Mouse (Mus musculus) midbrain, postnatal 0 days (tissue): ENCODE results near the gene Gbx1. TPM values are rescaled to one million over a fixed set of nuclear protein-coding genes. Genes with fewer than 3 reads are reported as not detected.

Source experiments
- ATAC-seq: fragments of 200-750 bp; cut with Nextera tagmentation; 2 replicates; pipeline ENCODE4 v1.8.0; 2017; ENCODE audit warnings: moderate number of reproducible peaks, mild to moderate bottlenecking, moderate TSS enrichment, moderate library complexity; ENCODE audit not compliant: low FRiP score
- DNase-seq: peaks from one replicate; pipeline ENCODE4 v3.0.0-alpha.2; 2015; ENCODE audit warnings: low spot score
- H3K27ac ChIP-seq: fragments of 300-500 bp; sonication (generic); 2 replicates; pipeline ENCODE4 v1.5.1; 2014; ENCODE audit warnings: low read depth, mild to moderate bottlenecking, low read length, mixed read lengths
- H3K27me3 ChIP-seq: fragments of 300-500 bp; sonication (generic); 2 replicates; pipeline ENCODE4 v1.6.1; 2014; ENCODE audit warnings: low read length, control low read depth, mixed read lengths; ENCODE audit not compliant: insufficient read depth
- H3K36me3 ChIP-seq: fragments of 300-500 bp; sonication (generic); 2 replicates; pipeline ENCODE4 v1.6.1; 2014; ENCODE audit warnings: low read length, control low read depth, mixed read lengths; ENCODE audit not compliant: insufficient read depth
- H3K4me1 ChIP-seq: fragments of 300-500 bp; sonication (generic); 2 replicates; pipeline ENCODE4 v1.6.1; 2014; ENCODE audit warnings: mild to moderate bottlenecking, control low read depth, antibody characterized with exemption, low read length, mixed read lengths; ENCODE audit not compliant: insufficient read depth
- H3K4me2 ChIP-seq: fragments of 300-500 bp; sonication (generic); 2 replicates; pipeline ENCODE4 v1.6.1; 2014; ENCODE audit warnings: low read depth, mild to moderate bottlenecking, low read length, mixed read lengths; ENCODE audit not compliant: poor library complexity, severe bottlenecking
- H3K4me3 ChIP-seq: fragments of 300-500 bp; sonication (generic); 2 replicates; pipeline ENCODE4 v1.5.1; 2014; ENCODE audit warnings: low read depth, mild to moderate bottlenecking, low read length, moderate library complexity
- H3K9ac ChIP-seq: fragments of 300-500 bp; sonication (generic); replicated peaks from 2 replicates; pipeline ENCODE4 v1.6.1; 2014; ENCODE audit warnings: mild to moderate bottlenecking, low read length, moderate library complexity, mixed read lengths; ENCODE audit not compliant: poor library complexity, severe bottlenecking
- H3K9me3 ChIP-seq: fragments of 300-500 bp; sonication (generic); 2 replicates; pipeline ENCODE4 v1.6.1; 2016; ENCODE audit warnings: low read length, control low read depth
- CTCF ChIP-seq: IDR thresholded peaks from 2 replicates; pipeline ENCODE4 v1.5.1; 2016; ENCODE audit warnings: antibody characterized with exemption, mild to moderate bottlenecking
- WGBS: fragments of 180-500 bp; shearing (Covaris S2); extraction: QIAGEN DNeasy Blood & Tissue Kit; methylation state at CpG from one replicate; pipeline ENCODE4 v1.1.7; 2014; 5-methylcytosine and 5-hydroxymethylcytosine counted together
- polyA plus RNA-seq: library from polyadenylated mRNA; unstranded; fragments of >200 nt; fragmentation: Nextera tagmentation; extraction: Ambion mirVana; gene quantifications from 2 replicates; pipeline ENCODE4 v1.2.1, GENCODE M21; 2015
- total RNA-seq: library from RNA; depleted of rRNA; stranded (reverse); fragments of >200 nt; gene quantifications from 2 replicates; pipeline ENCODE4 v1.2.3, GENCODE M21; 2014

Gene Gbx1
- total and polyA plus RNA-seq, 2 experiments from 2014 or later = 0.12 to 0.33 TPM

DNA sequence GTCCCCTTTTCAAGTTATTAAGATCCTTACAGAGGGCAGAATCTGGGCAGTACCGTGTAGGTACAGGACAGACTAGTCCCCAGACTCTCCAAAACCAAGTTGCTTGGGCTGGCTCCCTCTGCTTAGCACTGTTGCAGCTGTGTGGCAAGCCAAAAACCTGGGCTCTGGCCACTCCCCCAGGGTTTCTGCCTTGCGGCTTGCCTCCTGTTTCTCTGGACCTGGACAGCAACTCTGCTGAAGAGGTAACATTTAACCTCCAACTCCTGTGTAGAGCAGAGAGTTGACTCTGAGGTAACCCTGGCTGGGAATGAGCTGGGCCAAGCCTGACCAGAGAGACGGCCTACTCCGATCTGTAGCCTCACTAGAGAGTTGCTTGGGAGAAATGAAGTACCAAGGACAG is 24.2 kb downstream of the Gbx1 start:
- H3K9me3 ChIP-seq = no peaks in the 10 kb centered on the region
- 0 out of 2 replicates have a peak, but pooled peaks cover 2% of the 10 kb centered on the region for H3K4me1 ChIP-seq
- H3K27me3 ChIP-seq = peaks cover 7% of the 10 kb centered on the region
- TF ChIP-seq CTCF = no peak
- peaks cover 41% of the 10 kb centered on the region for H3K36me3 ChIP-seq
- WGBS = 74% methylated on average over 4 of the region's 4 CpGs
- DNase-seq = no peak
- H3K4me3 ChIP-seq = no peak overlapping the region
- no peak overlapping the region for H3K4me2 ChIP-seq
- H3K27ac ChIP-seq = no peak overlapping the region
- ATAC-seq = no peak
- no peak overlapping the region for H3K9ac ChIP-seq

DNA sequence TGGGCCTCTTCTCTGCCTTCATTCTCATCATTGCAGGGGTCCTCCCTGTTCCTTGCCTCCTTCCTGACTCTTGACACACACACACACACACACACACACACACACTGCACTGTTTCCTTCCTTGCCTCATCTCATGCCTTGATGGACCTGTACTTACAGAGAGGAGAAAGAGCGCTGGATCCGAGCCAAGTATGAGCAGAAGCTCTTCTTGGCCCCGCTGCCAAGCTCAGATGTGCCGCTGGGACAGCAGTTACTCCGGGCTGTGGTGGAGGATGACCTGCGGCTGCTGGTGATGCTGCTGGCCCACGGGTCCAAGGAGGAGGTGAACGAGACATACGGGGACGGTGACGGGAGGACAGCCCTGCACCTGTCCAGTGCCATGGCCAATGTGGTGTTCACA is 26.2 kb downstream of the Gbx1 start:
- 76% methylated on average over 11 of the region's 11 CpGs for WGBS
- peak; percentile 84 for DNase-seq
- ATAC-seq = no peak

DNA sequence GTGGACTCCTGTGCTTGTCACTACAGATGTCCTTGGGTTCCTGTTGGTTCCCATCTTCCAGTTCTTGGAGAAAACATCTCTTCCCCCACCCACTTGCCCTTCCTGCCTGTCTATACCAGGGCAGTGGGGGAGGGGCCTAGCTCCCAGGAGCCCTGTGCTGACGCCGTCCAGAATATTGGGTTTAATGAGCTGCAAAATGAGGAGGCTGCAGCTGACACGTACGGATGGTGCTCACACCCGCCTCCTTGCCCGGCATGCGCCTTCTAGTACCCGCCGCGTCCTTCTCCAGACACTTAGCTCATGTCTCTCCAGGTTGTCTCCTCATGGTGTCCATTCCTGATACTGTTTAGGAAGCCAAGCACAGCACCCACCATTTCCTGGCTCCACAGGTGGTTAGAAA is 27.9 kb downstream of the Gbx1 start:
- ATAC-seq (no peak), DNase-seq (no peak)
- WGBS = 84% methylated on average over 10 of the region's 10 CpGs
- TF ChIP-seq CTCF = no peak
- Histone ChIP-seq H3K27ac (no peak overlapping the region), H3K36me3 (peaks cover 62% of the 10 kb centered on the region), H3K4me2 (no peak overlapping the region), H3K4me1 (no peaks in the 10 kb centered on the region), H3K9ac (no peak overlapping the region), H3K9me3 (no peaks in the 10 kb centered on the region), H3K27me3 (no peaks in the 10 kb centered on the region), H3K4me3 (no peak overlapping the region)

More for the DNA sequence above, 26.2 kb downstream of the Gbx1 start:
- Histone ChIP-seq H3K27me3 (peaks cover 7% of the 10 kb centered on the region), H3K9me3 (no peaks in the 10 kb centered on the region), H3K4me3 (no peak overlapping the region), H3K4me1 (0 out of 2 replicates have a peak, but pooled peaks cover 2% of the 10 kb centered on the region), H3K9ac (no peak overlapping the region), H3K36me3 (peaks cover 54% of the 10 kb centered on the region), H3K27ac (no peak overlapping the region), H3K4me2 (no peak overlapping the region)
- TF ChIP-seq CTCF = no peak

DNA sequence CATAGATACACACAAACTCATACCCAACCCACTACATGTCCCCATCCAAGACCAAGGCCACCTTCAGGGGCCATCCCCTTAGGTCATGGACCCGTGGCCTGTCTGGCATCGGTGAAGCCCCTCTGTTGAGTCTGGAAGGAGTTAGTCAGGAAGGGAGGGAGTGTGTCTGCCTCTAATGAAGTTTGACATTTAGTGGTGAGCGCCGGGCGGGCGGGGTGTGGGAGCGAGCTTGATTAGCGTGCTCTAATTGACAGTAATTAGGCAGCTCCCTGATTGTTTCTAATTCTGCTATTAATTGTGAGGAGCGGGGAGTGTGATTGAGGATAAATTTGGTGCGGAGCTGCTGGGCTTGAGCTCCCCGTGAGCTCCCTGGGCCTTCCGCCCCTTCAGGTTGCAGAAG is 29.5 kb downstream of the Gbx1 start:
- no peaks in the 10 kb centered on the region for H3K4me1 ChIP-seq
- no peak for ATAC-seq
- WGBS = 71% methylated on average over 12 of the region's 12 CpGs

DNA sequence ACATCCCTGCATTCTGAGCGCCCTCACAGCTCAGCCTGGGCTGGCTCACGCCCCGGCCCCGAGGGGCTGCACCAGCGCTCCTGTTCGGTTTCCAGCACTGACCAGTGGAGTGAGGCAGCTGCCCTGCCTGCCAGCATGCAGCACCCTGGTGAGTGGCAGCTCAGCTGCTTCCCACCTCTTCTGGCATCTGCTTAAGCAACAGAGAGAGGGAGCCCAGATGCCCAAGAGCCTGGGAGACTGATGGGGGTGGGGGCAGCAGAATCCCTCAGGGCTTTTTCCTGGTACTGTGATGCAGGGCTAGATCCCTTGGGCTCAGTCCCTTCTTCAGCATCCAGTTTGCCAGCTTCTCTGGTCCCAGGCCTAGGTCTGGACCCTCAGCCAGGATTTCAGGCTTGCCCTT is 30.2 kb downstream of the Gbx1 start:
- Histone ChIP-seq H3K4me3 (no peak overlapping the region), H3K27ac (no peak overlapping the region), H3K27me3 (no peaks in the 10 kb centered on the region), H3K4me2 (no peak overlapping the region), H3K9ac (no peak overlapping the region), H3K36me3 (peaks cover 76% of the 10 kb centered on the region), H3K9me3 (no peaks in the 10 kb centered on the region), H3K4me1 (no peaks in the 10 kb centered on the region)
- WGBS = 43% methylated on average over 6 of the region's 6 CpGs
- DNase-seq = no peak
- no peak for TF ChIP-seq CTCF
- ATAC-seq = no peak

More for the DNA sequence above, 29.5 kb downstream of the Gbx1 start:
- H3K27ac ChIP-seq = no peak overlapping the region
- no peaks in the 10 kb centered on the region for H3K27me3 ChIP-seq
- peaks cover 73% of the 10 kb centered on the region for H3K36me3 ChIP-seq
- no peaks in the 10 kb centered on the region for H3K9me3 ChIP-seq
- no peak overlapping the region for H3K4me3 ChIP-seq
- no peak overlapping the region for H3K9ac ChIP-seq
- no peak for TF ChIP-seq CTCF
- no peak overlapping the region for H3K4me2 ChIP-seq
- DNase-seq = no peak

DNA sequence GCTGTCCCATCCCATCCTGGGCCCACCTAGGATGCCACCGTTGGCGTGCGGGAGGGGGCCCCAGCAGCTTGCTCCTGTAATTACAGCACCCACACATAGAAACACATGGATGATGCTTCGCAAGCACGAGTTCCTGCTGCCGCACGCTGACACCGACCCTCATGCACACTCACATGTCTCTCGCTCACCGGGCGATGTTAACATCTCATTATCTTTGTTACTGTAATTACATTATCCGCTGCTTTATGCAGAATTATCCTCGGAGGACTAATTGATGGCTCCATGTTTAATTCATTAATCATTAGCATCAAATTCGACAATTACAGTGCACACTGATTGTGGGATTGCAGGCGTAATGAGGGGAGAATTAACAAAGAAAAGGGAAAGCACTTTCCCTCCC is 32.0 kb downstream of the Gbx1 start:
- no peaks in the 10 kb centered on the region for H3K27me3 ChIP-seq
- H3K4me3 ChIP-seq = no peak overlapping the region
- H3K4me2 ChIP-seq = no peak overlapping the region
- DNase-seq = peak; percentile 39
- H3K9me3 ChIP-seq = no peaks in the 10 kb centered on the region
- no peak overlapping the region for H3K9ac ChIP-seq
- peaks cover 75% of the 10 kb centered on the region for H3K36me3 ChIP-seq
- no peaks in the 10 kb centered on the region for H3K4me1 ChIP-seq
- WGBS = 66% methylated on average over 15 of the region's 15 CpGs
- TF ChIP-seq CTCF = no peak
- ATAC-seq = no peak
- H3K27ac ChIP-seq = no peak overlapping the region
